Mouse (Mus musculus) hindbrain, embryonic 14.5 days (tissue): ENCODE results near the gene Ccsap. TPM values are rescaled to one million over a fixed set of nuclear protein-coding genes. Genes with fewer than 3 reads are reported as not detected.

ENCODE experiments used
- ATAC-seq: fragments of 200-750 bp; cut with Nextera tagmentation; 2 replicates; pipeline ENCODE4 v1.8.0; 2017; ENCODE audit warnings: moderate number of reproducible peaks, mild to moderate bottlenecking, moderate TSS enrichment, moderate library complexity; ENCODE audit not compliant: low FRiP score
- DNase-seq: peaks from one replicate; pipeline ENCODE4 v3.0.0-alpha.2; 2015; ENCODE audit warnings: low spot score
- H3K27ac ChIP-seq: fragments of 300-500 bp; sonication (generic); 2 replicates; pipeline ENCODE4 v1.5.1; 2014; ENCODE audit warnings: mild to moderate bottlenecking, moderate library complexity
- H3K27me3 ChIP-seq: fragments of 300-500 bp; sonication (generic); 2 replicates; pipeline ENCODE4 v1.6.1; 2014; ENCODE audit warnings: mild to moderate bottlenecking, low read length, mixed read lengths; ENCODE audit not compliant: control insufficient read depth, insufficient read depth
- H3K36me3 ChIP-seq: fragments of 300-500 bp; sonication (generic); replicated peaks from 2 replicates; pipeline ENCODE4 v1.6.1; 2014; ENCODE audit not compliant: control insufficient read depth, insufficient read depth
- H3K4me1 ChIP-seq: fragments of 300-500 bp; sonication (generic); replicated peaks from 2 replicates; pipeline ENCODE4 v1.6.1; 2014; ENCODE audit warnings: antibody characterized with exemption, low read length, mixed read lengths; ENCODE audit not compliant: control insufficient read depth, insufficient read depth
- H3K4me2 ChIP-seq: fragments of 300-500 bp; sonication (generic); replicated peaks from 2 replicates; pipeline ENCODE4 v1.6.1; 2014; ENCODE audit warnings: mild to moderate bottlenecking, moderate library complexity
- H3K4me3 ChIP-seq: fragments of 300-500 bp; sonication (generic); replicated peaks from 2 replicates; pipeline ENCODE4 v1.5.1; 2014; ENCODE audit warnings: mild to moderate bottlenecking, low read length
- H3K9ac ChIP-seq: fragments of 300-500 bp; sonication (generic); 2 replicates; pipeline ENCODE4 v1.6.1; 2014
- H3K9me3 ChIP-seq: fragments of 300-500 bp; sonication (generic); 2 replicates; pipeline ENCODE4 v1.6.1; 2016; ENCODE audit warnings: low read length; ENCODE audit not compliant: control insufficient read depth
- WGBS: fragments of 180-500 bp; shearing (Covaris S2); extraction: QIAGEN DNeasy Blood & Tissue Kit; methylation state at CpG from one replicate; pipeline ENCODE4 v1.1.7; 2014; 5-methylcytosine and 5-hydroxymethylcytosine counted together
- polyA plus RNA-seq: library from polyadenylated mRNA; unstranded; fragments of >200 nt; fragmentation: Nextera tagmentation; extraction: Ambion mirVana; gene quantifications from 2 replicates; pipeline ENCODE4 v1.2.1, GENCODE M21; 2014

The Ccsap gene
- polyA plus RNA-seq, 1 experiment from 2014 or later: 5.0 TPM

- H3K4me1 ChIP-seq: peaks cover 14% of the 10 kb centered on the region
- H3K9me3 ChIP-seq: no peaks in the 10 kb centered on the region
- peak overlapping the region; percentile 74 for H3K27ac ChIP-seq
- no peaks in the 10 kb centered on the region for H3K36me3 ChIP-seq
- ATAC-seq (peak; percentile 87), DNase-seq (peak; percentile 41)
- no peak overlapping the region; the same call in 1 of the 2 replicates for H3K4me3 ChIP-seq
- peak overlapping the region; percentile 35 for H3K4me2 ChIP-seq
- WGBS: 5% methylated on average over 13 of the region's 14 CpGs
- peaks cover 11% of the 10 kb centered on the region for H3K27me3 ChIP-seq
- peak overlapping the region; percentile 21; the same call in 1 of the 2 replicates for H3K9ac ChIP-seq
Observed at GRCm38 (mm10) chr8:123884721-123885565, 24.9 kb upstream of the Ccsap start.

- no peak for ATAC-seq
- H3K4me3 ChIP-seq: no peak overlapping the region
- no peak for DNase-seq
- H3K9me3 ChIP-seq: no peaks in the 10 kb centered on the region
- H3K4me1 ChIP-seq: peaks cover 14% of the 10 kb centered on the region
- no peak overlapping the region for H3K4me2 ChIP-seq
- no peak overlapping the region for H3K9ac ChIP-seq
- H3K36me3 ChIP-seq: no peaks in the 10 kb centered on the region
- H3K27ac ChIP-seq: no peak overlapping the region
- no peaks in the 10 kb centered on the region for H3K27me3 ChIP-seq
- WGBS: 67% methylated on average over 4 of the region's 4 CpGs
Observed at GRCm38 (mm10) chr8:123883094-123883493, 23.1 kb upstream of the Ccsap start.

GRCm38 (mm10) chr8:123882412-123882811 is 22.4 kb upstream of the Ccsap start:
- Histone ChIP-seq H3K9me3 (no peaks in the 10 kb centered on the region), H3K27ac (no peak overlapping the region), H3K4me1 (peaks cover 14% of the 10 kb centered on the region), H3K4me2 (no peak overlapping the region), H3K4me3 (no peak overlapping the region), H3K9ac (no peak overlapping the region), H3K27me3 (no peaks in the 10 kb centered on the region), H3K36me3 (no peaks in the 10 kb centered on the region)
- DNase-seq (no peak), ATAC-seq (no peak)
- 73% methylated on average over 2 of the region's 2 CpGs for WGBS

- Histone ChIP-seq H3K4me3 (no peak overlapping the region), H3K27me3 (no peaks in the 10 kb centered on the region), H3K4me2 (no peak overlapping the region), H3K9me3 (no peaks in the 10 kb centered on the region), H3K4me1 (peaks cover 14% of the 10 kb centered on the region), H3K36me3 (no peaks in the 10 kb centered on the region), H3K27ac (no peak overlapping the region), H3K9ac (no peak overlapping the region)
- DNase-seq: no peak
- WGBS: 54% methylated on average over 4 of the region's 4 CpGs
- no peak for ATAC-seq
Observed at GRCm38 (mm10) chr8:123880821-123881350, 20.9 kb upstream of the Ccsap start.

- no peaks in the 10 kb centered on the region for H3K9me3 ChIP-seq
- H3K27ac ChIP-seq: no peak overlapping the region
- no peak overlapping the region for H3K4me3 ChIP-seq
- WGBS: 60% methylated on average over 10 of the region's 10 CpGs
- peaks cover 13% of the 10 kb centered on the region for H3K4me1 ChIP-seq
- H3K4me2 ChIP-seq: no peak overlapping the region
- H3K9ac ChIP-seq: no peak overlapping the region
- no peak for ATAC-seq
- H3K27me3 ChIP-seq: no peaks in the 10 kb centered on the region
- no peak for DNase-seq
- no peaks in the 10 kb centered on the region for H3K36me3 ChIP-seq
Observed at GRCm38 (mm10) chr8:123880271-123880670, 20.3 kb upstream of the Ccsap start.

GRCm38 (mm10) chr8:123877865-123878264 is 17.9 kb upstream of the Ccsap start:
- whole genome bisulfite sequencing: 76% methylated on average over 2 of the region's 2 CpGs
- Histone ChIP-seq H3K27ac (no peak overlapping the region), H3K4me2 (no peak overlapping the region), H3K4me1 (no peaks in the 10 kb centered on the region), H3K27me3 (no peaks in the 10 kb centered on the region), H3K9me3 (no peaks in the 10 kb centered on the region), H3K36me3 (no peaks in the 10 kb centered on the region), H3K9ac (no peak overlapping the region), H3K4me3 (no peak overlapping the region)
- DNase-seq: peak; percentile 24
- ATAC-seq: no peak

GRCm38 (mm10) chr8:123874324-123874723 is 14.3 kb upstream of the Ccsap start:
- no peak overlapping the region for H3K4me3 ChIP-seq
- 72% methylated on average over 11 of the region's 11 CpGs for WGBS
- no peak overlapping the region for H3K27ac ChIP-seq
- H3K27me3 ChIP-seq: no peaks in the 10 kb centered on the region
- DNase-seq: no peak
- no peaks in the 10 kb centered on the region for H3K36me3 ChIP-seq
- no peaks in the 10 kb centered on the region for H3K9me3 ChIP-seq
- no peak overlapping the region for H3K9ac ChIP-seq
- H3K4me2 ChIP-seq: no peak overlapping the region
- no peak for ATAC-seq
- no peaks in the 10 kb centered on the region for H3K4me1 ChIP-seq

GRCm38 (mm10) chr8:123873364-123873763 is 13.4 kb upstream of the Ccsap start:
- Histone ChIP-seq H3K9ac (no peak overlapping the region), H3K27ac (no peak overlapping the region), H3K36me3 (no peaks in the 10 kb centered on the region), H3K27me3 (no peaks in the 10 kb centered on the region), H3K4me1 (no peaks in the 10 kb centered on the region), H3K4me3 (no peak overlapping the region), H3K9me3 (no peaks in the 10 kb centered on the region), H3K4me2 (no peak overlapping the region)
- WGBS: 87% methylated on average over 6 of the region's 6 CpGs
- no peak for ATAC-seq
- DNase-seq: no peak

GRCm38 (mm10) chr8:123872048-123872447 is 12.0 kb upstream of the Ccsap start:
- no peak for ATAC-seq
- WGBS: 82% methylated on average over 9 of the region's 9 CpGs

More at GRCm38 (mm10) chr8:123872048-123872447, 12.0 kb upstream of the Ccsap start:
- no peak for DNase-seq
- Histone ChIP-seq H3K9ac (no peak overlapping the region), H3K9me3 (no peaks in the 10 kb centered on the region), H3K4me2 (no peak overlapping the region), H3K4me1 (no peaks in the 10 kb centered on the region), H3K4me3 (no peak overlapping the region), H3K36me3 (no peaks in the 10 kb centered on the region), H3K27ac (no peak overlapping the region), H3K27me3 (no peaks in the 10 kb centered on the region)
